Comparison of ENCODE assay signal across 15 mouse cellular contexts in the genomic region with DNA sequence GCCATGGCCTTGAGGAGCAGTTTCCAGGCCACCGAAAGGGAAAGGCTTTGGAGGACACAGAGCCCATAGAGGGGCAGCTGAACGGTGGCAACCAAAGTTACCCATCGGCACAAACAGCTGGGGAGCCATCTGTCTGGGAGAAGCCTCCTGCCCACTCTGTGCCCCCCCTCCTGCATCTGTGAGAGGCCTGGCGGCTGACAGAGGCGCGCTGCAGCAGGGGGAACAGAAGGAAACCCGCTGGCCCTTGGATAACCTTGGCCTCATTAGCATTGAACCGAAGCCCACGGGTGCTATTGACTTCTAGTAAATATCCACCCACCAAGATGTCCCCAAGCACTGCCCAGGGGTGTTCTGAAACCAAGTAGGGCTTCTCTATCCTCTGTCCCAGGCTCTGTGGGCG.
DNase-seq lines count a peak whose midpoint lies in the region; ATAC-seq and TF ChIP-seq lines count a peak whose summit lies in the region.
"Had no signal": no experiment of that assay in that cellular context is flagged by ENCODE, and none has a peak within 500 bp of the region (broad histone marks: within the 10 kb centered on the region; RNA-seq: fewer than 3 reads in every experiment).

No protein-coding gene starts in this region.

- 34% methylated on average over 10 of the region's 10 CpGs for WGBS in midbrain, embryonic 13.5 days
- 43% methylated on average over 10 of the region's 10 CpGs for WGBS in midbrain, postnatal 0 days
- WGBS in midbrain, embryonic 14.5 days = 33% methylated on average over 10 of the region's 10 CpGs
- WGBS in forebrain, embryonic 12.5 days = 56% methylated on average over 10 of the region's 10 CpGs

- no peak for TF ChIP-seq CTCF in midbrain, postnatal 0 days (IDR thresholded peaks at IDR 0.05)

- no peak overlapping the region for H3K27ac ChIP-seq in midbrain, embryonic 13.5 days
- no peak overlapping the region for H3K27ac ChIP-seq in midbrain, postnatal 0 days (ENCODE audit: low read depth, low read length)
- no peak overlapping the region for H3K27ac ChIP-seq in midbrain, embryonic 14.5 days (replicated peaks; ENCODE audit: low read depth, low read length)
- H3K27ac ChIP-seq in forebrain, embryonic 12.5 days = no peak overlapping the region
- H3K27ac ChIP-seq: forebrain, embryonic 15.5 days; heart, embryonic 10.5 days; intestine, embryonic 15.5 days; kidney, postnatal 0 days had no signal

- peak; percentile 51 to 57 for DNase-seq in cerebellum, postnatal 10 days
- no peak for DNase-seq in midbrain, postnatal 0 days (ENCODE audit: low spot score)
- DNase-seq in midbrain, embryonic 14.5 days = peak; percentile 51
- DNase-seq in lung, postnatal 14 days = no peak
- no peak for DNase-seq in kidney, postnatal 10 days
- DNase-seq: cerebellum, postnatal 25 days; lung, postnatal 36 days; thymus, postnatal 4 days had no signal

- H3K9ac ChIP-seq in midbrain, embryonic 13.5 days (replicated peaks) = no peak overlapping the region
- no peak overlapping the region for H3K9ac ChIP-seq in midbrain, postnatal 0 days (replicated peaks; ENCODE audit: low read length, poor library complexity, severe bottlenecking)
- no peak overlapping the region for H3K9ac ChIP-seq in midbrain, embryonic 14.5 days (replicated peaks; ENCODE audit: low read length)
- H3K9ac ChIP-seq in forebrain, embryonic 12.5 days = no peak overlapping the region
- H3K9ac ChIP-seq: forebrain, embryonic 15.5 days; intestine, embryonic 15.5 days had no signal

- H3K36me3 ChIP-seq in midbrain, embryonic 13.5 days = no peaks in the 10 kb centered on the region
- no peaks in the 10 kb centered on the region for H3K36me3 ChIP-seq in midbrain, postnatal 0 days (ENCODE audit: insufficient read depth, low read length)
- no peaks in the 10 kb centered on the region for H3K36me3 ChIP-seq in midbrain, embryonic 14.5 days (ENCODE audit: control insufficient read depth, insufficient read depth, low read length)
- no peaks in the 10 kb centered on the region for H3K36me3 ChIP-seq in forebrain, embryonic 12.5 days (replicated peaks)
- H3K36me3 ChIP-seq: forebrain, embryonic 15.5 days; heart, embryonic 10.5 days; intestine, embryonic 15.5 days had no signal

- H3K4me2 ChIP-seq in midbrain, embryonic 13.5 days (replicated peaks) = no peak overlapping the region
- H3K4me2 ChIP-seq in midbrain, postnatal 0 days (ENCODE audit: low read depth, low read length, poor library complexity, severe bottlenecking) = no peak overlapping the region
- no peak overlapping the region for H3K4me2 ChIP-seq in midbrain, embryonic 14.5 days (ENCODE audit: low read length)
- H3K4me2 ChIP-seq in forebrain, embryonic 12.5 days = no peak overlapping the region
- H3K4me2 ChIP-seq: forebrain, embryonic 15.5 days; intestine, embryonic 15.5 days had no signal

- H3K4me1 ChIP-seq in midbrain, embryonic 13.5 days (replicated peaks) = peaks cover 39% of the 10 kb centered on the region
- peaks cover 4% of the 10 kb centered on the region; the same call in 1 of the 2 replicates for H3K4me1 ChIP-seq in midbrain, postnatal 0 days (ENCODE audit: insufficient read depth, low read length)
- H3K4me1 ChIP-seq in midbrain, embryonic 14.5 days (ENCODE audit: control insufficient read depth, insufficient read depth, low read length) = peaks cover 13% of the 10 kb centered on the region
- H3K4me1 ChIP-seq in forebrain, embryonic 12.5 days = peaks cover 32% of the 10 kb centered on the region
- H3K4me1 ChIP-seq: intestine, embryonic 15.5 days had no signal

- peaks cover 4% of the 10 kb centered on the region; the same call in 1 of the 2 replicates for H3K27me3 ChIP-seq in midbrain, embryonic 13.5 days
- no peaks in the 10 kb centered on the region for H3K27me3 ChIP-seq in midbrain, postnatal 0 days (ENCODE audit: insufficient read depth, low read length)
- H3K27me3 ChIP-seq in midbrain, embryonic 14.5 days (ENCODE audit: control insufficient read depth, insufficient read depth, low read length) = no peaks in the 10 kb centered on the region; the same call in 1 of the 2 replicates
- H3K27me3 ChIP-seq in forebrain, embryonic 12.5 days = peaks cover 50% of the 10 kb centered on the region
- H3K27me3 ChIP-seq: intestine, embryonic 15.5 days had no signal

- no peak overlapping the region for H3K4me3 ChIP-seq in midbrain, embryonic 13.5 days (replicated peaks)
- no peak overlapping the region for H3K4me3 ChIP-seq in midbrain, postnatal 0 days (ENCODE audit: low read depth, low read length)
- no peak overlapping the region for H3K4me3 ChIP-seq in midbrain, embryonic 14.5 days (replicated peaks; ENCODE audit: low read depth, low read length)
- no peak overlapping the region for H3K4me3 ChIP-seq in forebrain, embryonic 12.5 days (replicated peaks)
- H3K4me3 ChIP-seq: forebrain, embryonic 15.5 days; heart, embryonic 10.5 days; intestine, embryonic 15.5 days had no signal

- no peaks in the 10 kb centered on the region for H3K9me3 ChIP-seq in midbrain, embryonic 13.5 days
- no peaks in the 10 kb centered on the region for H3K9me3 ChIP-seq in midbrain, postnatal 0 days (ENCODE audit: low read length)
- no peaks in the 10 kb centered on the region for H3K9me3 ChIP-seq in midbrain, embryonic 14.5 days (ENCODE audit: control insufficient read depth, low read length)
- no peaks in the 10 kb centered on the region for H3K9me3 ChIP-seq in forebrain, embryonic 12.5 days
- H3K9me3 ChIP-seq: forebrain, embryonic 15.5 days; heart, embryonic 10.5 days; intestine, embryonic 15.5 days had no signal

- ATAC-seq in cerebellum, adult (ENCODE audit: insufficient number of reproducible peaks, low FRiP score, low TSS enrichment) = no peak
- 0 out of 2 replicates have a peak, but pooled peaks have one; percentile 46 for ATAC-seq in midbrain, embryonic 13.5 days
- ATAC-seq in midbrain, postnatal 0 days (ENCODE audit: low FRiP score) = no peak
- ATAC-seq in midbrain, embryonic 14.5 days (ENCODE audit: low FRiP score, low TSS enrichment) = peak; percentile 46; the same call in 1 of the 2 replicates
- ATAC-seq in forebrain, embryonic 12.5 days (ENCODE audit: low FRiP score) = no peak
- ATAC-seq: forebrain, embryonic 15.5 days; intestine, embryonic 15.5 days had no signal

Comparison
In these comparisons a context has a peak if more than half of its experiments do, and no peak if none do; other contexts are left out.
1. DNase-seq: peak in cerebellum, postnatal 10 days (2 of 2) and midbrain, embryonic 14.5 days (single experiment); none in midbrain, postnatal 0 days (single experiment), lung, postnatal 14 days (single experiment) and kidney, postnatal 10 days (single experiment).
2. ATAC-seq: peak in midbrain, embryonic 13.5 days (single experiment) and midbrain, embryonic 14.5 days (single experiment); none in cerebellum, adult (single experiment), midbrain, postnatal 0 days (single experiment) and forebrain, embryonic 12.5 days (single experiment).